Mouse (Mus musculus) brown adipose tissue, adult 24 weeks (tissue): ENCODE measurements around the gene Ugt2b34. TPM values are rescaled to one million over a fixed set of nuclear protein-coding genes. Genes with fewer than 3 reads are reported as not detected.
"Not testable (repeated sequence)": the region's sequence is repeated elsewhere in the genome, so short reads cannot be mapped to it uniquely, and the experiment has no call there.

Source experiments
- H3K27ac ChIP-seq: fragments of 200-500 bp; replicated peaks from 2 replicates; pipeline ENCODE4 v1.5.1; 2012; ENCODE audit warnings: low read depth, mild to moderate bottlenecking, low read length
- H3K4me1 ChIP-seq: fragments of 200-500 bp; 2 replicates; pipeline ENCODE4 v1.6.1; 2012; ENCODE audit warnings: low read length, mixed read lengths; ENCODE audit not compliant: control insufficient read depth, insufficient read depth, insufficient read length
- H3K4me3 ChIP-seq: fragments of 200-500 bp; 2 replicates; pipeline ENCODE4 v1.5.1; 2012; ENCODE audit warnings: low read depth, mild to moderate bottlenecking, low read length, moderate library complexity; ENCODE audit not compliant: insufficient read depth
- polyA plus RNA-seq: library from polyadenylated mRNA; stranded (reverse); fragments of >200 nt; gene quantifications from 2 replicates; pipeline ENCODE4 v1.2.4, GENCODE M21; 2012; ENCODE audit not compliant: missing spikeins, insufficient read depth, insufficient read length

The Ugt2b34 gene
- not detected in 2 replicates for polyA plus RNA-seq

- Histone ChIP-seq H3K4me3 (no peak within 1 kb of the TSS), H3K27ac (no peak within 1 kb of the TSS)
Measured at GRCm38 (mm10) chr5:86906758-86907157, at the start of gene Ugt2b34. Gene Ugt2b34 (minus strand): TSS chr5:86906937.

GRCm38 (mm10) chr5:86942111-86942510 is 35.4 kb upstream of the Ugt2b34 start:
- H3K4me3 ChIP-seq = no peak overlapping the region
- no peak overlapping the region for H3K27ac ChIP-seq
- H3K4me1 ChIP-seq = no peaks in the 10 kb centered on the region

More at GRCm38 (mm10) chr5:86906758-86907157, at the start of gene Ugt2b34:
- H3K4me1 ChIP-seq = no peaks in the 10 kb centered on the region

GRCm38 (mm10) chr5:86926426-86926825 is 19.7 kb upstream of the Ugt2b34 start, which contains the start of gene Ugt2b1:
Gene Ugt2b1 (minus strand): TSS chr5:86926530.
- H3K4me3 ChIP-seq = no peak within 1 kb of the TSS
- no peaks in the 10 kb centered on the region for H3K4me1 ChIP-seq
- H3K27ac ChIP-seq = no peak within 1 kb of the TSS

DNA sequence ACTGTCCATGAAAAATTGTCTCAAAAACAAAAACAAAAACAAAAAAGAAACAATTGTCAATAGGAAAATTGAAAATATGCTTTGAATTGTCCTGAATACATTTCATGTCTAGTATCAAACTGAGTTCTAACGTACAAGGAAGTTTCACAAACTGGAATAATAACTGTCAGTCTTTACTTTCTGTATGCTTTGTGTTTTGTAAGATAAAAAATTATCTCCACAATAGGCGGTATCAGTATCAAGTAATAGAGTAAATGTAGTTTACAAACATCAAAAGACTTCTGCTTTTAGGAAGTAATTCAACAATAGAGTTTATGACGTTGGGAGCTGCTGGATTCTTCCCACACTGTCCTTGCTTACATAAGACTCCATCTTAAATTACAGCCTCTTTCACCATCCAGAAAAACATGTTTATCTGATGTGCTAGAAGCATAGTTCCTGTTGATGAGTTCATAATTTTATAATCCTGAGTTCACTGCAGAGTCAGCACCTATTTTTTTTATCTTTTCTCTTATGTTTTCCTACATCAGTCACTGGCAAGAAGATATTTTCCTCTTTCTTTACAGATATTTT is 14.0 kb upstream of the Ugt2b34 start:
- Histone ChIP-seq H3K4me1 (no peaks in the 10 kb centered on the region), H3K27ac (no peak overlapping the region), H3K4me3 (no peak overlapping the region)

DNA sequence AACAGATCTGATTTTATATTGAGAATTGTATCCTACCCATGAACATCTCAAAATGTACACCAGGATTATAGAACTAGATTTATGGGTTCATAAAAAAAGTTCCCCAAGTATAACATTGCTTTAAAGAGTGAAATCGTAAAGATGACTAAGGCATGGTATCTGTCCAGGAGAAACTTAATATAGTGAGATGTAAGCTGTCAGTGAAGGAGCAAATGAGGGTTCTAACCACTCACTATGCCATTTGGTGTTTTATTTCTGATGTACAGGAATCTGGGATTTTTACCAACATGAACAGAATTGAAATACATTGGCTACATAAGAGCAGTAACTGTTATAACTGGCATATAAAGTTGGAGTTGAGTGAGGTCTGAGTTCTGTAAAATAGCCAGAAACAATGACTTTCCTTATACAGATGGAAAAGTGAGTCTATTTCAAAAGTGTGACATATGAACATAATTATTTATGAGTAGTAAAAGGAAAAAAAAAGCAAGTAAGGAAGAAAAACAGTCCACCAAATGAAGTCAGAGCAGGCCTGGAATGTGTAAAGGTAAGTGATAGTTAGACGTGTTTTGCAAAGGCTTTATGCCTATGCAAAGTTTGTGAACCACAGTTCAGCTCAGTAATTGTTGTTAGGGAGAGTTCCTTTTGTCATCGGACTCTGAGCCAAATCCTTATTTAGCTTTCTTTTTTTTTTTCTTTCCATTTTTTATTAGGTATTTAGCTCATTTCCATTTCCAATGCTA is 4.8 kb upstream of the Ugt2b34 start:
- Histone ChIP-seq H3K4me1 (no peaks in the 10 kb centered on the region), H3K4me3 (no peak overlapping the region), H3K27ac (no peak overlapping the region)

DNA sequence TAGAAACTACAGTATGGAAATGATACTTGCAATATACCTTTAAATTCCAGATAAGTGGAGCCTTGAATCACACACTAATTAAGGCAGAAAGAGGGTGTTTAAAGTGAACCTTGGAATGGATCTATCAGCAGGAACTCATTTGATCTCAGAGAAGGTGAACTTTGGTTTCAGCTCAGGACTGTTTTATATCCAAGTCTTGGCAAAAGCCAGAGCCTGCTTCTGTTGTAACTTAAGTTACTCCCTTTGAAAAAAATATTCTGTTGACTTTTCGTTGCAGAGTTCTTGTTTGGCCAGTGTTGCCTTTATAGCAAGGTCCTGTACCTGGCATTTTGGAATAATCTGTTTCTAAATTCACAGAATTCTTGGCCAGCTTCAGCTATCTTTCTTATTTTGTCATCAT is 4.0 kb upstream of the Ugt2b34 start:
- Histone ChIP-seq H3K4me3 (no peak overlapping the region), H3K27ac (no peak overlapping the region), H3K4me1 (no peaks in the 10 kb centered on the region)

DNA sequence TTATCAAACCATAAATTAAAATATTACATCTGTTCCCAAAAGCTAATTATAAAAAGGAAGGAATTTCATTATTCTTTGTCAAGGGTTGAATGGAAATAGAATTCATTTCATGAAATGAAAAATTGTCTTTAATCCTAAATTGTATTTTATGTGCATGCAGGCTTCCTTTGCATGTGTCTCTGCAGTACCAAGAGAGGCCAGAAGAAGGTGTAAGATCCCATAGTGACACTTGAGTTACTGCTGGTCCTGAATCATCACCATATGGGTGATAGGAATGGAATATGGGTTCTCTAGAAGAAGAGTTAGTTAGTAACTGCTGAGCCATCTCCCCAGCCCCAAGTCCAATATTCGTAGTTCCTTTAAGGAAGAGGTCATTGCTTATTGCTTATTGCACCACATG is 16.8 kb downstream of the Ugt2b34 start:
- no peak overlapping the region for H3K4me3 ChIP-seq
- H3K4me1 ChIP-seq = no peaks in the 10 kb centered on the region
- H3K27ac ChIP-seq = no peak overlapping the region

- H3K27ac ChIP-seq = no peak overlapping the region
- no peaks in the 10 kb centered on the region for H3K4me1 ChIP-seq
- no peak overlapping the region for H3K4me3 ChIP-seq
Measured at GRCm38 (mm10) chr5:86888420-86888819, 18.3 kb downstream of the Ugt2b34 start.

- no peak overlapping the region for H3K4me3 ChIP-seq
- no peaks in the 10 kb centered on the region for H3K4me1 ChIP-seq
- H3K27ac ChIP-seq = no peak overlapping the region
Measured at GRCm38 (mm10) chr5:86887081-86887480, 19.7 kb downstream of the Ugt2b34 start.

- Histone ChIP-seq H3K4me3 (no peak overlapping the region), H3K4me1 (no peaks in the 10 kb centered on the region)
Measured at GRCm38 (mm10) chr5:86886620-86887019, 20.1 kb downstream of the Ugt2b34 start.

GRCm38 (mm10) chr5:86871877-86872276 is 34.9 kb downstream of the Ugt2b34 start:
- no peaks in the 10 kb centered on the region for H3K4me1 ChIP-seq
- no peak overlapping the region for H3K27ac ChIP-seq
- no peak overlapping the region for H3K4me3 ChIP-seq

More at GRCm38 (mm10) chr5:86886620-86887019, 20.1 kb downstream of the Ugt2b34 start:
- H3K27ac ChIP-seq = no peak overlapping the region

DNA sequence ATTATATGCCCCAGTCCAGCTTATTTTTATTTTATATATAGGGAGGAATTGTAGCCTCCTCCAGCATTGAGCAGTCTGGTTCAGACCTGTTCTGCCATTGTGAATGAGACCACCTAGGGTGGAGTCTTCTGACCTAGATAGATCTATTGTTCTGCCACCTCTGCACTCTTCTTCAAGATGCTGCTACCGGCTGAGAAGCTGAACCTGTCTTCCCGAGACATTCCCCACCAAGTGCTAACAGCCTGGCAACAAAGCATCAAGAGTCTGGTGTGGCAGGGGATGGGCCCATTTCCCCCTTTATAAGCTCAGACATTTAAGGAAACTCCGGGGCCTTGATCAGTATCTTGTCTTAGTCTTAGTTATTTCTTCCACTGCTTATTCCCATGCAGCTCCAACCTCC is 48.4 kb downstream of the Ugt2b34 start:
- no peaks in the 10 kb centered on the region for H3K4me1 ChIP-seq
- H3K27ac ChIP-seq = no peak overlapping the region

GRCm38 (mm10) chr5:86857682-86858081 is 49.1 kb downstream of the Ugt2b34 start:
- no peak overlapping the region for H3K27ac ChIP-seq
- no peak overlapping the region for H3K4me3 ChIP-seq
- H3K4me1 ChIP-seq = no peaks in the 10 kb centered on the region

More for the DNA sequence above, 48.4 kb downstream of the Ugt2b34 start:
- H3K4me3 ChIP-seq = no peak overlapping the region

- not testable (repeated sequence) for H3K4me3 ChIP-seq, H3K4me1 ChIP-seq, H3K27ac ChIP-seq
Measured at GRCm38 (mm10) chr5:86856505-86856904, 50.2 kb downstream of the Ugt2b34 start.

- no peak overlapping the region for H3K4me3 ChIP-seq
- no peak overlapping the region for H3K27ac ChIP-seq
- H3K4me1 ChIP-seq = no peaks in the 10 kb centered on the region
Measured at GRCm38 (mm10) chr5:86851658-86852057, 55.1 kb downstream of the Ugt2b34 start.

DNA sequence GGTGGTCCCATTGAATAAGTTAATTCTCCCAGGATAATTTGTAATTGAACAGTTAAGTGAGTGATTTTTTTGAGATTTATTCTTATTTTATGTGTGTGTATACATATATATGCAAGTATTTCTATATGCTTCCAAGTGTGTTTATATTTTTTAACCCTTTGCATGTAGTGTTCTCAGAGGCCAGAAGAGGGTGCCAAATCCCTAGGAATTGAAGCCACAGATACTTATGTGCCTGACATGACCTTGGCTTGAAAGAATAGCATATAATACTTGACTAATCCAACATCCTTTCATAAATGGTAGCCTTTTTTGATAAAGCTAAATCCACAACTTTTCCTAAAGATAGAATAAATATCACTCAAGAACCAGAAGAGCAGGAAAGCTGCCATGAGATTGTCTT is 56.6 kb downstream of the Ugt2b34 start:
- Histone ChIP-seq H3K4me1 (no peaks in the 10 kb centered on the region), H3K4me3 (no peak overlapping the region), H3K27ac (no peak overlapping the region)
